Mouse (Mus musculus): ENCODE results near the gene Ankrd45. TPM values are rescaled to one million over a fixed set of nuclear protein-coding genes. Genes with fewer than 3 reads are reported as not detected.
"Not testable (repeated sequence)": the region's sequence is repeated elsewhere in the genome, so short reads cannot be mapped to it uniquely, and the experiment has no call there.

The Ankrd45 gene
- total RNA-seq (2021) = 10 to 100 TPM; 44.7 to 54.3 TPM
- long read RNA-seq, experiment 1, partial matches to known transcripts = 3 of 16 reads
- long read RNA-seq, experiment 1, other reads (novel, unspliced or antisense) = 11 of 16 reads
- long read RNA-seq, experiment 2, partial matches to known transcripts = 3 of 26 reads
- long read RNA-seq, experiment 2, other reads (novel, unspliced or antisense) = 20 of 26 reads

GRCm38 (mm10) chr1:161142531-161143159 lies at the start of gene Ankrd45:
Gene Ankrd45 (plus strand): TSS chr1:161142691.
- TF ChIP-seq CTCF (conservative IDR thresholded peaks at IDR 0.05) = no peak
- Histone ChIP-seq H3K27ac (peak within 1 kb of the TSS; percentile 89), H3K4me3 (peak within 1 kb of the TSS; percentile 76)
- peak; percentile 56 to 69 for DNase-seq (ENCODE audit: low spot score in 2 of 2)

- H3K4me3 ChIP-seq = no peak overlapping the region
- no peak for DNase-seq (ENCODE audit: low spot score in 2 of 2)
- no peak overlapping the region for H3K27ac ChIP-seq
- no peak for TF ChIP-seq CTCF (conservative IDR thresholded peaks at IDR 0.05)
These were observed 42.6 kb upstream of the Ankrd45 start for GRCm38 (mm10) chr1:161099721-161100405.

- no peak overlapping the region for H3K27ac ChIP-seq
- no peak overlapping the region for H3K4me3 ChIP-seq
- DNase-seq (ENCODE audit: low spot score in 2 of 2) = no peak
- TF ChIP-seq CTCF (conservative IDR thresholded peaks at IDR 0.05) = no peak
These were observed 38.6 kb upstream of the Ankrd45 start for GRCm38 (mm10) chr1:161103842-161104241.

GRCm38 (mm10) chr1:161109216-161109615 lies 33.3 kb upstream of the Ankrd45 start:
- no peak for DNase-seq (ENCODE audit: low spot score in 2 of 2)
- Histone ChIP-seq H3K4me3 (no peak overlapping the region), H3K27ac (no peak overlapping the region)
- TF ChIP-seq CTCF (conservative IDR thresholded peaks at IDR 0.05) = no peak

GRCm38 (mm10) chr1:161114591-161114990 lies 27.9 kb upstream of the Ankrd45 start:
- no peak overlapping the region for H3K4me3 ChIP-seq
- no peak for TF ChIP-seq CTCF (conservative IDR thresholded peaks at IDR 0.05)
- no peak overlapping the region; the same call in 1 of the 2 replicates for H3K27ac ChIP-seq
- DNase-seq (ENCODE audit: low spot score in 2 of 2) = no peak

- Histone ChIP-seq H3K27ac (no peak overlapping the region), H3K4me3 (no peak overlapping the region)
- TF ChIP-seq CTCF (conservative IDR thresholded peaks at IDR 0.05) = no peak
- no peak for DNase-seq (ENCODE audit: low spot score in 2 of 2)
These were observed 19.7 kb upstream of the Ankrd45 start for GRCm38 (mm10) chr1:161122661-161123418.

- no peak for TF ChIP-seq CTCF (conservative IDR thresholded peaks at IDR 0.05)
- H3K4me3 ChIP-seq = no peak overlapping the region
These were observed 16.0 kb upstream of the Ankrd45 start for GRCm38 (mm10) chr1:161126461-161126860.

GRCm38 (mm10) chr1:161130726-161131664 lies 11.5 kb upstream of the Ankrd45 start, which contains the start of gene Klhl20:
Gene Klhl20 (minus strand): TSS chr1:161131511.
- DNase-seq (ENCODE audit: low spot score in 2 of 2) = peak; percentile 93 to 95
- Histone ChIP-seq H3K4me3 (peak within 1 kb of the TSS; percentile 73), H3K27ac (peak within 1 kb of the TSS; percentile 88)
- peak; percentile 31 for TF ChIP-seq CTCF (conservative IDR thresholded peaks at IDR 0.05)

More at GRCm38 (mm10) chr1:161126461-161126860, 16.0 kb upstream of the Ankrd45 start:
- DNase-seq (ENCODE audit: low spot score in 2 of 2) = no peak
- no peak overlapping the region for H3K27ac ChIP-seq

GRCm38 (mm10) chr1:161139496-161139895 lies 3.0 kb upstream of the Ankrd45 start:
- DNase-seq (ENCODE audit: low spot score in 2 of 2) = no peak
- TF ChIP-seq CTCF (conservative IDR thresholded peaks at IDR 0.05) = no peak
- Histone ChIP-seq H3K27ac (no peak overlapping the region), H3K4me3 (no peak overlapping the region)

GRCm38 (mm10) chr1:161140026-161140762 lies 2.3 kb upstream of the Ankrd45 start:
- Histone ChIP-seq H3K27ac (no peak overlapping the region), H3K4me3 (no peak overlapping the region)
- TF ChIP-seq CTCF (conservative IDR thresholded peaks at IDR 0.05) = peak; percentile 26
- DNase-seq (ENCODE audit: low spot score in 2 of 2) = no peak

GRCm38 (mm10) chr1:161143216-161143615 lies 725 bp downstream of the Ankrd45 start:
- no peak for DNase-seq (ENCODE audit: low spot score in 2 of 2)
- no peak for TF ChIP-seq CTCF (conservative IDR thresholded peaks at IDR 0.05)
- Histone ChIP-seq H3K27ac (peak overlapping the region; percentile 89), H3K4me3 (peak overlapping the region; percentile 76)

- not testable (repeated sequence) for DNase-seq (ENCODE audit: low spot score in 2 of 2); H3K4me3 ChIP-seq; H3K27ac ChIP-seq
These were observed 3.1 kb downstream of the Ankrd45 start for GRCm38 (mm10) chr1:161145611-161146010.

Data from layer of hippocampus, adult 2 months (tissue).